8 mouse cellular contexts compared by ENCODE assay signal in genomic region chr9:44287401-44288075, GRCm38 (mm10). TPM values are rescaled to one million over a fixed set of nuclear protein-coding genes. Genes with fewer than 3 reads are reported as not detected.
A peak's percentile ranks its signal among the peaks of the same experiment; 100 is the strongest.
DNase-seq lines count a peak whose midpoint lies in the region; ATAC-seq and TF ChIP-seq lines count a peak whose summit lies in the region.

No protein-coding gene starts in this region.

- WGBS in lung, adult 2 months: 3% methylated on average over 47 of the region's 47 CpGs
- 4% methylated on average over 46 of the region's 47 CpGs for WGBS in intestine, postnatal 0 days
- WGBS in midbrain, embryonic 13.5 days: under 1% methylated on average over 45 of the region's 47 CpGs
- under 1% methylated on average over 47 of the region's 47 CpGs for WGBS in stomach, embryonic 16.5 days

- H3K4me2 ChIP-seq in intestine, postnatal 0 days (replicated peaks; ENCODE audit: low read depth): peak overlapping the region; percentile 80
- peak overlapping the region; percentile 94 for H3K4me2 ChIP-seq in midbrain, embryonic 13.5 days (replicated peaks)
- peak overlapping the region; percentile 93 for H3K4me2 ChIP-seq in stomach, embryonic 16.5 days (ENCODE audit: low read depth, low read length)

- H3K27ac ChIP-seq in intestine, postnatal 0 days (ENCODE audit: low read depth, low read length): no peak overlapping the region
- peak overlapping the region; percentile 89 for H3K27ac ChIP-seq in midbrain, embryonic 13.5 days
- no peak overlapping the region; the same call in 1 of the 2 replicates for H3K27ac ChIP-seq in stomach, embryonic 16.5 days (ENCODE audit: low read length)

- no peak for TF ChIP-seq POLR2A in lung, adult 2 months (IDR thresholded peaks at IDR 0.05; ENCODE audit: borderline replicate concordance, extremely low read depth, low read depth, low read length)

- peaks cover 8% of the 10 kb centered on the region; the same call in 1 of the 2 replicates for H3K27me3 ChIP-seq in intestine, postnatal 0 days (replicated peaks; ENCODE audit: control insufficient read depth, insufficient read depth, low read length)
- H3K27me3 ChIP-seq in midbrain, embryonic 13.5 days: no peaks in the 10 kb centered on the region
- H3K27me3 ChIP-seq in stomach, embryonic 16.5 days (ENCODE audit: control insufficient read depth, insufficient read depth, low read length): 0 out of 2 replicates have a peak, but pooled peaks cover 5% of the 10 kb centered on the region

- H3K9ac ChIP-seq in intestine, postnatal 0 days (ENCODE audit: low read depth, low read length): peak overlapping the region; percentile 54
- peak overlapping the region; percentile 96 for H3K9ac ChIP-seq in midbrain, embryonic 13.5 days (replicated peaks)
- H3K9ac ChIP-seq in stomach, embryonic 16.5 days (ENCODE audit: low read length): peak overlapping the region; percentile 81

- H3K9me3 ChIP-seq in intestine, postnatal 0 days (ENCODE audit: control insufficient read depth): no peaks in the 10 kb centered on the region
- no peaks in the 10 kb centered on the region for H3K9me3 ChIP-seq in midbrain, embryonic 13.5 days
- peaks cover 9% of the 10 kb centered on the region; the same call in 1 of the 2 replicates for H3K9me3 ChIP-seq in stomach, embryonic 16.5 days (replicated peaks; ENCODE audit: control insufficient read depth, low read length)

- no peak for DNase-seq in lung, adult 2 months
- DNase-seq in lung, postnatal 25 days (ENCODE audit: low spot score): no peak
- DNase-seq in c-Kit-positive CD71-positive TER-119-positive erythroid progenitor cells, embryonic 14.5 days (ENCODE audit: low spot score): peak; percentile 40
- DNase-seq in thymus, postnatal 0 days (ENCODE audit: low spot score): no peak

- peaks cover 4% of the 10 kb centered on the region; the same call in 1 of the 2 replicates for H3K4me1 ChIP-seq in lung, adult 2 months (ENCODE audit: control insufficient read depth, insufficient read depth, low read length)
- 0 out of 2 replicates have a peak, but pooled peaks cover 7% of the 10 kb centered on the region for H3K4me1 ChIP-seq in intestine, postnatal 0 days (replicated peaks; ENCODE audit: control insufficient read depth, insufficient read depth, low read length)
- H3K4me1 ChIP-seq in midbrain, embryonic 13.5 days (replicated peaks): peaks cover 30% of the 10 kb centered on the region
- H3K4me1 ChIP-seq in stomach, embryonic 16.5 days (ENCODE audit: control insufficient read depth, insufficient read depth, low read length): peaks cover 23% of the 10 kb centered on the region

- TF ChIP-seq CTCF in lung, adult 2 months (IDR thresholded peaks at IDR 0.05; ENCODE audit: insufficient read depth, low read length): no peak
- no peak for TF ChIP-seq CTCF in intestine, postnatal 0 days (IDR thresholded peaks at IDR 0.05; ENCODE audit: low read depth)

- ATAC-seq in erythroblast, adult 5-6 weeks (replicated peaks; ENCODE audit: low FRiP score, poor library complexity, severe bottlenecking): peak; percentile 41
- ATAC-seq in intestine, postnatal 0 days: peak; percentile 9; the same call in 1 of the 2 replicates
- ATAC-seq in midbrain, embryonic 13.5 days: peak; percentile 79
- ATAC-seq in stomach, embryonic 16.5 days (ENCODE audit: insufficient read depth, low FRiP score): peak; percentile 59

- peaks cover 27% of the 10 kb centered on the region; the same call in 1 of the 2 replicates for H3K36me3 ChIP-seq in intestine, postnatal 0 days (ENCODE audit: control insufficient read depth, insufficient read depth)
- H3K36me3 ChIP-seq in midbrain, embryonic 13.5 days: peaks cover 25% of the 10 kb centered on the region
- H3K36me3 ChIP-seq in stomach, embryonic 16.5 days (ENCODE audit: control insufficient read depth, insufficient read depth, low read length): no peaks in the 10 kb centered on the region; the same call in 1 of the 2 replicates

- peak overlapping the region; percentile 47 for H3K4me3 ChIP-seq in lung, adult 2 months (replicated peaks; ENCODE audit: extremely low read depth, low read depth, low read length)
- H3K4me3 ChIP-seq in intestine, postnatal 0 days (ENCODE audit: low read depth, low read length): peak overlapping the region; percentile 53
- H3K4me3 ChIP-seq in midbrain, embryonic 13.5 days (replicated peaks): peak overlapping the region; percentile 88
- peak overlapping the region; percentile 67 for H3K4me3 ChIP-seq in stomach, embryonic 16.5 days (replicated peaks; ENCODE audit: low read length)

RNA-seq across cellular contexts. Expression of gene Abcg4, which starts 0.9 kb away (rescaled TPM):
- polyA plus RNA-seq in lung, adult 2 months (2012; rRNA removed): 1.7 and 1.9 TPM in 2 replicates
- 20.8 and 24.2 TPM in 2 replicates for total RNA-seq in erythroblast, adult 5-6 weeks (2015; ENCODE audit: low replicate concordance)
- 18.1 and 18.8 TPM in 2 replicates for total RNA-seq in erythroblast, adult 5-6 weeks (2017; ENCODE audit: low replicate concordance)
- polyA plus RNA-seq in intestine, postnatal 0 days (2015; fragmentation: Nextera tagmentation; extraction: Ambion mirVana): 0.88 and 1.1 TPM in 2 replicates
- polyA plus RNA-seq in midbrain, embryonic 13.5 days (2015; fragmentation: Nextera tagmentation; extraction: Ambion mirVana): 17.3 and 18.1 TPM in 2 replicates
- 5.2 and 5.3 TPM in 2 replicates for polyA plus RNA-seq in stomach, embryonic 16.5 days (2015; fragmentation: Nextera tagmentation; extraction: Ambion mirVana)
- polyA plus RNA-seq in thymus, postnatal 0 days (2015; fragmentation: Nextera tagmentation; extraction: Ambion mirVana): 0.09 and 0.12 TPM in 2 replicates

RNA-seq across cellular contexts. Expression of gene Hinfp, which starts 17.9 kb away (rescaled TPM):
- 16.9 and 21.3 TPM in 2 replicates for polyA plus RNA-seq in lung, adult 2 months (2012; rRNA removed)
- total RNA-seq in erythroblast, adult 5-6 weeks (2015; ENCODE audit: low replicate concordance): 2.5 and 4.6 TPM in 2 replicates
- 8.4 and 14.6 TPM in 2 replicates for total RNA-seq in erythroblast, adult 5-6 weeks (2017; ENCODE audit: low replicate concordance)
- polyA plus RNA-seq in intestine, postnatal 0 days (2015; fragmentation: Nextera tagmentation; extraction: Ambion mirVana): 6.0 and 6.8 TPM in 2 replicates
- 37.5 and 38.5 TPM in 2 replicates for polyA plus RNA-seq in midbrain, embryonic 13.5 days (2015; fragmentation: Nextera tagmentation; extraction: Ambion mirVana)
- 21.2 and 23.6 TPM in 2 replicates for polyA plus RNA-seq in stomach, embryonic 16.5 days (2015; fragmentation: Nextera tagmentation; extraction: Ambion mirVana)
- 22.4 and 22.6 TPM in 2 replicates for polyA plus RNA-seq in thymus, postnatal 0 days (2015; fragmentation: Nextera tagmentation; extraction: Ambion mirVana)

RNA-seq across cellular contexts. Expression of gene Nlrx1, which starts 19.1 kb away (rescaled TPM):
- 15.0 and 15.8 TPM in 2 replicates for polyA plus RNA-seq in lung, adult 2 months (2012; rRNA removed)
- total RNA-seq in erythroblast, adult 5-6 weeks (2015; ENCODE audit: low replicate concordance): 2.7 and 5.6 TPM in 2 replicates
- total RNA-seq in erythroblast, adult 5-6 weeks (2017; ENCODE audit: low replicate concordance): 0.98 and 11.2 TPM in 2 replicates
- 4.6 TPM in 2 replicates for polyA plus RNA-seq in intestine, postnatal 0 days (2015; fragmentation: Nextera tagmentation; extraction: Ambion mirVana)
- 3.3 and 3.5 TPM in 2 replicates for polyA plus RNA-seq in midbrain, embryonic 13.5 days (2015; fragmentation: Nextera tagmentation; extraction: Ambion mirVana)
- 11.4 and 13.7 TPM in 2 replicates for polyA plus RNA-seq in stomach, embryonic 16.5 days (2015; fragmentation: Nextera tagmentation; extraction: Ambion mirVana)
- polyA plus RNA-seq in thymus, postnatal 0 days (2015; fragmentation: Nextera tagmentation; extraction: Ambion mirVana): 5.9 and 6.3 TPM in 2 replicates

RNA-seq across cellular contexts. Expression of gene C2cd2l, which starts 32.5 kb away (rescaled TPM):
- 77.9 and 88.0 TPM in 2 replicates for polyA plus RNA-seq in lung, adult 2 months (2012; rRNA removed)
- 13.4 and 16.3 TPM in 2 replicates for total RNA-seq in erythroblast, adult 5-6 weeks (2015; ENCODE audit: low replicate concordance)
- total RNA-seq in erythroblast, adult 5-6 weeks (2017; ENCODE audit: low replicate concordance): 14.1 and 17.0 TPM in 2 replicates
- polyA plus RNA-seq in intestine, postnatal 0 days (2015; fragmentation: Nextera tagmentation; extraction: Ambion mirVana): 42.4 TPM in 2 replicates
- 23.0 and 27.3 TPM in 2 replicates for polyA plus RNA-seq in midbrain, embryonic 13.5 days (2015; fragmentation: Nextera tagmentation; extraction: Ambion mirVana)
- 6.7 and 8.0 TPM in 2 replicates for polyA plus RNA-seq in stomach, embryonic 16.5 days (2015; fragmentation: Nextera tagmentation; extraction: Ambion mirVana)
- 11.0 and 11.2 TPM in 2 replicates for polyA plus RNA-seq in thymus, postnatal 0 days (2015; fragmentation: Nextera tagmentation; extraction: Ambion mirVana)

RNA-seq across cellular contexts. Expression of gene Pdzd3, which starts 36.3 kb away (rescaled TPM):
- polyA plus RNA-seq in lung, adult 2 months (2012; rRNA removed): 0.11 and 0.12 TPM in 2 replicates
- total RNA-seq in erythroblast, adult 5-6 weeks (2015; ENCODE audit: low replicate concordance): not detected in 2 replicates
- not detected in 2 replicates for total RNA-seq in erythroblast, adult 5-6 weeks (2017; ENCODE audit: low replicate concordance)
- polyA plus RNA-seq in intestine, postnatal 0 days (2015; fragmentation: Nextera tagmentation; extraction: Ambion mirVana): 37.0 and 40.1 TPM in 2 replicates
- polyA plus RNA-seq in midbrain, embryonic 13.5 days (2015; fragmentation: Nextera tagmentation; extraction: Ambion mirVana): 0.48 and 0.64 TPM in 2 replicates
- polyA plus RNA-seq in stomach, embryonic 16.5 days (2015; fragmentation: Nextera tagmentation; extraction: Ambion mirVana): 1.3 and 2.4 TPM in 2 replicates
- polyA plus RNA-seq in thymus, postnatal 0 days (2015; fragmentation: Nextera tagmentation; extraction: Ambion mirVana): 0.45 and 0.49 TPM in 2 replicates

Comparison
In these comparisons a context has a peak if more than half of its experiments do, and no peak if none do; other contexts are left out.
1. ATAC-seq: peak in every context shown above with its lines; median percentile 79 in midbrain, embryonic 13.5 days; 59 in stomach, embryonic 16.5 days; 41 in erythroblast, adult 5-6 weeks; 9 in intestine, postnatal 0 days.